Mouse (Mus musculus): Measurements from ENCODE around the gene Tmem237. TPM values are rescaled to one million over a fixed set of nuclear protein-coding genes. Genes with fewer than 3 reads are reported as not detected.

The Tmem237 gene
- 19.8 TPM for polyA plus RNA-seq (2012; fragmentation: generic; extraction: Trizol)
- long read RNA-seq, experiment 1, partial matches to known transcripts, result 4 of 5 reads
- long read RNA-seq, experiment 1, other reads (novel, unspliced or antisense), result 1 of 5 reads
- long read RNA-seq, experiment 2, partial matches to known transcripts, result 0 of 2 reads
- long read RNA-seq, experiment 2, other reads (novel, unspliced or antisense), result 2 of 2 reads

- TF ChIP-seq MAX (IDR thresholded peaks at IDR 0.05) (peak; percentile 38), MYOD1 (IDR thresholded peaks at IDR 0.05; ENCODE audit: control insufficient read depth, insufficient read length, low read depth) (no peak)
Measured at GRCm38 (mm10) chr1:59119720-59120457, at the start of gene Tmem237. Gene Tmem237 (minus strand): TSS chr1:59120408.

GRCm38 (mm10) chr1:59169586-59169985 lies 49.4 kb upstream of the Tmem237 start:
- no peak overlapping the region for H3ac ChIP-seq (ENCODE audit: control insufficient read depth, insufficient read length, low read depth)
- no peaks in the 10 kb centered on the region for H3K27me3 ChIP-seq (ENCODE audit: control insufficient read depth, insufficient read depth, insufficient read length)
- H3K79me2 ChIP-seq (ENCODE audit: control insufficient read depth, insufficient read depth), result no peaks in the 10 kb centered on the region
- H3K36me3 ChIP-seq (ENCODE audit: control insufficient read depth, insufficient read depth), result peaks cover 33% of the 10 kb centered on the region
- H3K79me3 ChIP-seq (ENCODE audit: low read depth), result no peaks in the 10 kb centered on the region
- no peak overlapping the region for H3K4me3 ChIP-seq (ENCODE audit: insufficient read depth, poor library complexity, severe bottlenecking)
- no peak for TF ChIP-seq CEBPB (IDR thresholded peaks at IDR 0.05; ENCODE audit: low read depth)
- TF ChIP-seq USF1 (IDR thresholded peaks at IDR 0.05; ENCODE audit: low read depth), result no peak
- TF ChIP-seq FOSL1 (IDR thresholded peaks at IDR 0.05; ENCODE audit: insufficient read depth, low read length, poor library complexity, severe bottlenecking), result no peak
- TF ChIP-seq CTCF (IDR thresholded peaks at IDR 0.05; ENCODE audit: control insufficient read depth, insufficient read depth, insufficient read length), result no peak
- no peak for TF ChIP-seq MYOD1 (IDR thresholded peaks at IDR 0.05; ENCODE audit: control insufficient read depth, insufficient read length, low read depth)
- TF ChIP-seq MAX (IDR thresholded peaks at IDR 0.05), result no peak
- no peak for TF ChIP-seq MYOG (IDR thresholded peaks at IDR 0.05; ENCODE audit: control insufficient read depth, extremely low read depth, insufficient read length)

More at GRCm38 (mm10) chr1:59119720-59120457, at the start of gene Tmem237:
- Histone ChIP-seq H3K79me2 (ENCODE audit: control insufficient read depth, insufficient read depth) (no peaks in the 10 kb centered on the region), H3K36me3 (ENCODE audit: control insufficient read depth, insufficient read depth) (peaks cover 18% of the 10 kb centered on the region), H3K27me3 (ENCODE audit: control insufficient read depth, insufficient read depth, insufficient read length) (no peaks in the 10 kb centered on the region), H3K4me3 (ENCODE audit: insufficient read depth, poor library complexity, severe bottlenecking) (peak within 1 kb of the TSS; percentile 45), H3ac (ENCODE audit: control insufficient read depth, insufficient read length, low read depth) (peak within 1 kb of the TSS; percentile 93), H3K79me3 (ENCODE audit: low read depth) (no peaks in the 10 kb centered on the region)

GRCm38 (mm10) chr1:59168556-59168955 lies 48.3 kb upstream of the Tmem237 start:
- Histone ChIP-seq H3K27me3 (ENCODE audit: control insufficient read depth, insufficient read depth, insufficient read length) (no peaks in the 10 kb centered on the region), H3K79me3 (ENCODE audit: low read depth) (no peaks in the 10 kb centered on the region), H3K79me2 (ENCODE audit: control insufficient read depth, insufficient read depth) (no peaks in the 10 kb centered on the region), H3ac (ENCODE audit: control insufficient read depth, insufficient read length, low read depth) (no peak overlapping the region), H3K4me3 (ENCODE audit: insufficient read depth, poor library complexity, severe bottlenecking) (no peak overlapping the region), H3K36me3 (ENCODE audit: control insufficient read depth, insufficient read depth) (peaks cover 38% of the 10 kb centered on the region)
- TF ChIP-seq MYOG (IDR thresholded peaks at IDR 0.05; ENCODE audit: control insufficient read depth, extremely low read depth, insufficient read length) (no peak), CTCF (IDR thresholded peaks at IDR 0.05; ENCODE audit: control insufficient read depth, insufficient read depth, insufficient read length) (no peak), FOSL1 (IDR thresholded peaks at IDR 0.05; ENCODE audit: insufficient read depth, low read length, poor library complexity, severe bottlenecking) (no peak), MAX (IDR thresholded peaks at IDR 0.05) (no peak), USF1 (IDR thresholded peaks at IDR 0.05; ENCODE audit: low read depth) (no peak), CEBPB (IDR thresholded peaks at IDR 0.05; ENCODE audit: low read depth) (no peak), MYOD1 (IDR thresholded peaks at IDR 0.05; ENCODE audit: control insufficient read depth, insufficient read length, low read depth) (no peak)

GRCm38 (mm10) chr1:59167654-59168425 lies 47.6 kb upstream of the Tmem237 start:
- peaks cover 38% of the 10 kb centered on the region for H3K36me3 ChIP-seq (ENCODE audit: control insufficient read depth, insufficient read depth)

GRCm38 (mm10) chr1:59166232-59166905 lies 46.2 kb upstream of the Tmem237 start:
- H3K36me3 ChIP-seq (ENCODE audit: control insufficient read depth, insufficient read depth), result peaks cover 32% of the 10 kb centered on the region
- no peaks in the 10 kb centered on the region for H3K27me3 ChIP-seq (ENCODE audit: control insufficient read depth, insufficient read depth, insufficient read length)
- no peak overlapping the region for H3K4me3 ChIP-seq (ENCODE audit: insufficient read depth, poor library complexity, severe bottlenecking)
- no peak for TF ChIP-seq CTCF (IDR thresholded peaks at IDR 0.05; ENCODE audit: control insufficient read depth, insufficient read depth, insufficient read length)
- no peak for TF ChIP-seq CEBPB (IDR thresholded peaks at IDR 0.05; ENCODE audit: low read depth)
- no peak for TF ChIP-seq MYOG (IDR thresholded peaks at IDR 0.05; ENCODE audit: control insufficient read depth, extremely low read depth, insufficient read length)
- TF ChIP-seq MYOD1 (IDR thresholded peaks at IDR 0.05; ENCODE audit: control insufficient read depth, insufficient read length, low read depth), result no peak
- no peak for TF ChIP-seq USF1 (IDR thresholded peaks at IDR 0.05; ENCODE audit: low read depth)
- TF ChIP-seq FOSL1 (IDR thresholded peaks at IDR 0.05; ENCODE audit: insufficient read depth, low read length, poor library complexity, severe bottlenecking), result no peak
- TF ChIP-seq MAX (IDR thresholded peaks at IDR 0.05), result no peak
- no peaks in the 10 kb centered on the region for H3K79me2 ChIP-seq (ENCODE audit: control insufficient read depth, insufficient read depth)
- H3ac ChIP-seq (ENCODE audit: control insufficient read depth, insufficient read length, low read depth), result no peak overlapping the region
- H3K79me3 ChIP-seq (ENCODE audit: low read depth), result no peaks in the 10 kb centered on the region

More at GRCm38 (mm10) chr1:59167654-59168425, 47.6 kb upstream of the Tmem237 start:
- no peaks in the 10 kb centered on the region for H3K79me2 ChIP-seq (ENCODE audit: control insufficient read depth, insufficient read depth)
- H3ac ChIP-seq (ENCODE audit: control insufficient read depth, insufficient read length, low read depth), result no peak overlapping the region
- H3K79me3 ChIP-seq (ENCODE audit: low read depth), result no peaks in the 10 kb centered on the region
- H3K27me3 ChIP-seq (ENCODE audit: control insufficient read depth, insufficient read depth, insufficient read length), result no peaks in the 10 kb centered on the region
- TF ChIP-seq CTCF (IDR thresholded peaks at IDR 0.05; ENCODE audit: control insufficient read depth, insufficient read depth, insufficient read length) (no peak), CEBPB (IDR thresholded peaks at IDR 0.05; ENCODE audit: low read depth) (no peak), MYOD1 (IDR thresholded peaks at IDR 0.05; ENCODE audit: control insufficient read depth, insufficient read length, low read depth) (no peak), USF1 (IDR thresholded peaks at IDR 0.05; ENCODE audit: low read depth) (no peak), FOSL1 (IDR thresholded peaks at IDR 0.05; ENCODE audit: insufficient read depth, low read length, poor library complexity, severe bottlenecking) (no peak), MAX (IDR thresholded peaks at IDR 0.05) (no peak), MYOG (IDR thresholded peaks at IDR 0.05; ENCODE audit: control insufficient read depth, extremely low read depth, insufficient read length) (no peak)
- no peak overlapping the region for H3K4me3 ChIP-seq (ENCODE audit: insufficient read depth, poor library complexity, severe bottlenecking)

Measured in C2C12 (cell line).